Mouse (Mus musculus): Measurements from ENCODE around the gene H1f0. TPM values are rescaled to one million over a fixed set of nuclear protein-coding genes. Genes with fewer than 3 reads are reported as not detected.
"Not testable (repeated sequence)": the region's sequence is repeated elsewhere in the genome, so short reads cannot be mapped to it uniquely, and the experiment has no call there.

H1f0 gene
- total and polyA plus RNA-seq, 3 experiments, result 33.5 to 213 (median 46.8) TPM

DNA sequence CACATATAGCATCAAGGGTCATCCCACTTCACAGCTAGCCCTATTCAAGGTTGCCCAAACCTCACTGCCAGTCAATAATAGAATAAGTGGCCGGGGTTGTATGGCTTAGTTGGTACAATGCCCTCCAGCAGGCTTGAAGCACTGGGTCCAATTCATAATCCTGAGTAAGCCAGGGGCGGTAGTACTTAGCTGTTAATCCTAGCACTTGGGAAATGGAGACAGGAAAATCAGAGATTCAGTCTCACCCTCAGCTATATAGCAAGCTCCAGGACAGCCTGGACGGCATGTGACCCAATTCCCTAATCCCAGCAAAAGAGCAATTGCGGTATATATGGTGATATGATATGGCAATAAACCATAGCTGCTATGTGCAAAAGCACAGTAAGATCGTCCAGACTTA is 21.2 kb upstream of the H1f0 start:
- no peak for DNase-seq (ENCODE audit: low read depth, low spot score)
- H3K4me3 ChIP-seq (ENCODE audit: control insufficient read depth in 1 of 2, insufficient read depth in 1 of 2, low read depth in 2 of 2, low read length in 2 of 2), result no peak overlapping the region
- H3K9ac ChIP-seq (ENCODE audit: control insufficient read depth, low read depth, low read length, poor library complexity, severe bottlenecking), result no peak overlapping the region
- TF ChIP-seq ZMIZ1 (IDR thresholded peaks at IDR 0.05; ENCODE audit: low read depth, low read length) (no peak), USF1 (IDR thresholded peaks at IDR 0.05; ENCODE audit: low read depth, low read length) (no peak), HCFC1 (IDR thresholded peaks at IDR 0.05; ENCODE audit: low read depth, low read length) (no peak), TAL1 (IDR thresholded peaks at IDR 0.05; ENCODE audit: low read length) (no peak)
- H3K9me3 ChIP-seq (replicated peaks; ENCODE audit: insufficient read depth, low read length), result no peaks in the 10 kb centered on the region
- H3K79me2 ChIP-seq (ENCODE audit: control insufficient read depth, insufficient read depth, low read length, poor library complexity), result no peaks in the 10 kb centered on the region
- no peaks in the 10 kb centered on the region for H3K4me1 ChIP-seq (ENCODE audit: control insufficient read depth in 1 of 2, insufficient read depth in 2 of 2, low read length in 2 of 2)
- no peaks in the 10 kb centered on the region for H3K27me3 ChIP-seq (ENCODE audit: control insufficient read depth in 1 of 2, insufficient read depth in 2 of 2, low read length in 2 of 2)
- H3K36me3 ChIP-seq (ENCODE audit: control insufficient read depth in 1 of 2, insufficient read depth in 2 of 2, low read length in 2 of 2), result no peaks in the 10 kb centered on the region; a peak in 1 of 4 replicates
- no peak overlapping the region for H3K27ac ChIP-seq (ENCODE audit: control insufficient read depth, low read depth, low read length)

DNA sequence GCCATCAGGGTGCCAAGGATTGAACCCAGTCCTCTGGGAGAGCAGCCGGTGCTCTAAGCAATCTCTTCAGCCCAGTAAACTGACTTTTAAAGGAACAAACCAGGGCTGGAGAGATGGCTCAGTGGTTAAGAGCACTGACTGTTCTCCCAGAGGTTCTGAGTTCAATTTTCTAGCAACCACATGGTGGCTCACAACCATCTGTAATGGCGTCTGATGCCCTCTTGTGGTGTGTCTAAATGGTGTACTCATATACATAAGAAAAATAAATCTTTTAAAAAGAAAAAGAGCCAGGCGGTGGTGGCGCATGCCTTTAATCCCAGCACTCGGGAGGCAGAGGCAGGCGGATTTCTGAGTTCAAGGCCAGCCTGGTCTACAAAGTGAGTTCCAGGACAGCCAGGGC is 20.4 kb upstream of the H1f0 start:
- H3K9ac ChIP-seq (ENCODE audit: control insufficient read depth, low read depth, low read length, poor library complexity, severe bottlenecking); H3K36me3 ChIP-seq (ENCODE audit: control insufficient read depth in 1 of 2, insufficient read depth in 2 of 2, low read length in 2 of 2); H3K4me1 ChIP-seq (ENCODE audit: control insufficient read depth in 1 of 2, insufficient read depth in 2 of 2, low read length in 2 of 2); H3K27me3 ChIP-seq (ENCODE audit: control insufficient read depth in 1 of 2, insufficient read depth in 2 of 2, low read length in 2 of 2); H3K4me3 ChIP-seq (ENCODE audit: control insufficient read depth in 1 of 2, insufficient read depth in 1 of 2, low read depth in 2 of 2, low read length in 2 of 2); H3K9me3 ChIP-seq (replicated peaks; ENCODE audit: insufficient read depth, low read length); H3K27ac ChIP-seq (ENCODE audit: control insufficient read depth, low read depth, low read length); H3K79me2 ChIP-seq (ENCODE audit: control insufficient read depth, insufficient read depth, low read length, poor library complexity): not testable (repeated sequence)
- peak; percentile 7 for TF ChIP-seq RAD21 (IDR thresholded peaks at IDR 0.05; ENCODE audit: low read depth, low read length)
- peak in 2 of 3 experiments; percentile 5 to 49; a peak in 2 of 6 replicates for TF ChIP-seq CTCF (IDR thresholded peaks at IDR 0.05 in 2 of 3, conservative IDR thresholded peaks at IDR 0.05 in 1 of 3; ENCODE audit: control insufficient read depth in 1 of 3, insufficient read depth in 1 of 3, low read depth in 2 of 3, low read length in 3 of 3, poor library complexity in 1 of 3, severe bottlenecking in 1 of 3)
- peak; percentile 31; the same call in 1 of the 2 replicates for TF ChIP-seq SMC3 (IDR thresholded peaks at IDR 0.05; ENCODE audit: low read depth, low read length)
- peak; percentile 22 for DNase-seq (ENCODE audit: low read depth, low spot score)

DNA sequence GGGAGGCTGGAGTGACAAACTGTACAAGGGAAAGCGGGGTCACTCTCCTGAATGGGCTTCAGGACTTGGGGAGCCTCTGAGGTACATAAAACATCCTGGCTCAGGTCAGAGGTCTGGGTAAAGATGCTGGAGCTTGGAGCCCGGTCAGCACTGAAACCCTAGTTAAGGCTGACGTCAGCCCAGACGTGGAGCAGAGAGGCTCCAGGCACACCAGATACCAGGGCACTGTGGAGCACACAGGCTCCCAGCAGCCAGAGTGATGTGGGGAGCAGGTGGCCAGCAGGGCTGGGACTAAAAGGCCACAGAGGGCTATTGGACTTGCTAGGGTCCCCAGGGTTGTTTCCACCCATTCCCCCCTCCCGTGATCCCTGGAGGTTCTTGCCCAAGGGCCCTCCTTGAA is 18.5 kb upstream of the H1f0 start:
- Histone ChIP-seq H3K27me3 (ENCODE audit: control insufficient read depth in 1 of 2, insufficient read depth in 2 of 2, low read length in 2 of 2) (no peaks in the 10 kb centered on the region), H3K27ac (ENCODE audit: control insufficient read depth, low read depth, low read length) (no peak overlapping the region), H3K9ac (ENCODE audit: control insufficient read depth, low read depth, low read length, poor library complexity, severe bottlenecking) (no peak overlapping the region), H3K36me3 (ENCODE audit: control insufficient read depth in 1 of 2, insufficient read depth in 2 of 2, low read length in 2 of 2) (no peaks in the 10 kb centered on the region; a peak in 1 of 4 replicates), H3K4me1 (ENCODE audit: control insufficient read depth in 1 of 2, insufficient read depth in 2 of 2, low read length in 2 of 2) (no peaks in the 10 kb centered on the region), H3K4me3 (ENCODE audit: control insufficient read depth in 1 of 2, insufficient read depth in 1 of 2, low read depth in 2 of 2, low read length in 2 of 2) (no peak overlapping the region), H3K9me3 (replicated peaks; ENCODE audit: insufficient read depth, low read length) (no peaks in the 10 kb centered on the region), H3K79me2 (ENCODE audit: control insufficient read depth, insufficient read depth, low read length, poor library complexity) (no peaks in the 10 kb centered on the region)
- DNase-seq (ENCODE audit: low read depth, low spot score), result no peak
- TF ChIP-seq NELFE (IDR thresholded peaks at IDR 0.05; ENCODE audit: low read depth, low read length) (no peak), SIN3A (IDR thresholded peaks at IDR 0.05; ENCODE audit: low read length) (no peak), USF1 (IDR thresholded peaks at IDR 0.05; ENCODE audit: low read depth, low read length) (no peak), POLR2A (IDR thresholded peaks at IDR 0.05; ENCODE audit: control insufficient read depth in 1 of 2, insufficient read depth in 1 of 2, low read depth in 1 of 2, low read length in 2 of 2, poor library complexity in 1 of 2) (no peak), MYC (IDR thresholded peaks at IDR 0.05; ENCODE audit: low read depth, low read length) (no peak), ZC3H11A (IDR thresholded peaks at IDR 0.05; ENCODE audit: low read depth, low read length) (no peak), MAZ (IDR thresholded peaks at IDR 0.05; ENCODE audit: low read depth, low read length) (no peak), KAT2A (conservative IDR thresholded peaks at IDR 0.05; ENCODE audit: low read depth, low read length) (no peak), MEF2A (IDR thresholded peaks at IDR 0.05; ENCODE audit: extremely low read depth, insufficient replicate concordance, low read depth, low read length, poor library complexity, severe bottlenecking) (no peak)

Measured in MEL (cell line).